Mouse (Mus musculus) cerebellum, adult 2 months (tissue): ENCODE data around the gene Med18.

Source experiments
- CTCF ChIP-seq: fragments of 200-500 bp; IDR thresholded peaks from 2 replicates; pipeline ENCODE4 v1.5.1; 2011; ENCODE audit warnings: low read depth, mild to moderate bottlenecking, control low read depth, low read length, moderate library complexity, borderline replicate concordance; ENCODE audit not compliant: insufficient read depth
- POLR2A ChIP-seq: fragments of 200-500 bp; IDR thresholded peaks from 2 replicates; pipeline ENCODE4 v1.6.1; 2011; ENCODE audit warnings: low read length, control low read depth, borderline replicate concordance; ENCODE audit not compliant: insufficient read depth

DNA sequence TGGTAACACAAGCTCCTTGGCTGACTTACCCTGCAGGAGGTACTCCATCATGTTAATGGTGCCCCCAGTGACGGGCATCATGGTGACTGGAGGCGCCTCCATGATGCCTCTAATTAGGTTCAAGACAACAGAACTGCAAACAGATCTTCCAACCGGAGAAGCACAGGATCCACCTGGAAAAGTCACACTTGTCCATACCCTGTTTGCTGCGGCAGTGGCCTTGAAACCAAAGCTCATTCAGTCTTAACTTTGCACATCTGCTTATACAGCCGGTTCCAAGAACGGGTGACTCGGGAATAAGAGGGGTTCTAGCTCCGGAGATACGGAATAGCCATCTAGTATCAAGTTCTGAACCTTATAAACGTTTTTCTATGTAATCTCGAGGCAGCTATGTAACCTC, 885 bp downstream of the Med18 start:
- no peak for TF ChIP-seq POLR2A
- TF ChIP-seq CTCF: no peak
